Mouse (Mus musculus) hindbrain, embryonic 14.5 days (tissue): ENCODE data around the gene Npnt. TPM values are rescaled to one million over a fixed set of nuclear protein-coding genes. Genes with fewer than 3 reads are reported as not detected.
A peak's percentile ranks its signal among the peaks of the same experiment; 100 is the strongest.

Experiments used
- ATAC-seq: fragments of 200-750 bp; cut with Nextera tagmentation; 2 replicates; pipeline ENCODE4 v1.8.0; 2017; ENCODE audit warnings: moderate number of reproducible peaks, mild to moderate bottlenecking, moderate TSS enrichment, moderate library complexity; ENCODE audit not compliant: low FRiP score
- DNase-seq: peaks from one replicate; pipeline ENCODE4 v3.0.0-alpha.2; 2015; ENCODE audit warnings: low spot score
- H3K27ac ChIP-seq: fragments of 300-500 bp; sonication (generic); 2 replicates; pipeline ENCODE4 v1.5.1; 2014; ENCODE audit warnings: mild to moderate bottlenecking, moderate library complexity
- H3K27me3 ChIP-seq: fragments of 300-500 bp; sonication (generic); 2 replicates; pipeline ENCODE4 v1.6.1; 2014; ENCODE audit warnings: mild to moderate bottlenecking, low read length, mixed read lengths; ENCODE audit not compliant: control insufficient read depth, insufficient read depth
- H3K36me3 ChIP-seq: fragments of 300-500 bp; sonication (generic); replicated peaks from 2 replicates; pipeline ENCODE4 v1.6.1; 2014; ENCODE audit not compliant: control insufficient read depth, insufficient read depth
- H3K4me1 ChIP-seq: fragments of 300-500 bp; sonication (generic); replicated peaks from 2 replicates; pipeline ENCODE4 v1.6.1; 2014; ENCODE audit warnings: antibody characterized with exemption, low read length, mixed read lengths; ENCODE audit not compliant: control insufficient read depth, insufficient read depth
- H3K4me2 ChIP-seq: fragments of 300-500 bp; sonication (generic); replicated peaks from 2 replicates; pipeline ENCODE4 v1.6.1; 2014; ENCODE audit warnings: mild to moderate bottlenecking, moderate library complexity
- H3K4me3 ChIP-seq: fragments of 300-500 bp; sonication (generic); replicated peaks from 2 replicates; pipeline ENCODE4 v1.5.1; 2014; ENCODE audit warnings: mild to moderate bottlenecking, low read length
- H3K9ac ChIP-seq: fragments of 300-500 bp; sonication (generic); 2 replicates; pipeline ENCODE4 v1.6.1; 2014
- H3K9me3 ChIP-seq: fragments of 300-500 bp; sonication (generic); 2 replicates; pipeline ENCODE4 v1.6.1; 2016; ENCODE audit warnings: low read length; ENCODE audit not compliant: control insufficient read depth
- WGBS: fragments of 180-500 bp; shearing (Covaris S2); extraction: QIAGEN DNeasy Blood & Tissue Kit; methylation state at CpG from one replicate; pipeline ENCODE4 v1.1.7; 2014; 5-methylcytosine and 5-hydroxymethylcytosine counted together
- polyA plus RNA-seq: library from polyadenylated mRNA; unstranded; fragments of >200 nt; fragmentation: Nextera tagmentation; extraction: Ambion mirVana; gene quantifications from 2 replicates; pipeline ENCODE4 v1.2.1, GENCODE M21; 2014

Npnt gene
- polyA plus RNA-seq, 1 experiment from 2014 or later: 32.7 TPM

DNA sequence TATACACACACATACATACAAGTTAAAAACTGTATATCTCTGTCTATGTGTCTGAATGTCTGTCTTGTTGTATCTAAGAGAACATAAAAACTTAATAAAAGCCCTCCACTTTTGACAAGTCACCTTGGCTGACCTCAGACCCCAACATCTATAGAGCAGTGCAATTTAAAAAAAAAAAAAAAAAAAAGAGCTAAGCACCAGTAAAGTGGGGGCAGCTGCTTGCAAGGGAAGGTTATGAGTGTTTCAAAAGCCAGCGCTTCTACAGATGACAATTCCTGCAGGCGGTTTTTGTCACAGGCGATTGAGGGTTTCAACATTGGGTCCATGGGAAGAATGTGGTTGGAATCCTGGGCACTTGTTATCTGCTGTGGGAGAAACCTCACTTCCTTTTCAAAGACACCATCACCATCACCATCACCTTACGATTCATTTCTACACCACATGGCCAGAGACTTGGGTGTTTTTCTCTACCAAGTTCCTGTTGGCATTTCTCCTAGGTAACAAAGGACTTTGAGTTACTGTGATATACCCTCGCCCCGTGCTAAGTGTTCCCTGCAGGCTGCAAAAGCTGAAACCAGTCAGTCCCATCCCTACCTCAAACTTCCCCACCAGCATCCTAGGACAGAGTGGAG, 63.6 kb downstream of the Npnt start:
- DNase-seq (no peak), ATAC-seq (no peak)
- Histone ChIP-seq H3K9ac (no peak overlapping the region), H3K36me3 (no peaks in the 10 kb centered on the region), H3K27ac (no peak overlapping the region), H3K27me3 (no peaks in the 10 kb centered on the region), H3K4me3 (no peak overlapping the region), H3K4me1 (no peaks in the 10 kb centered on the region), H3K4me2 (no peak overlapping the region), H3K9me3 (no peaks in the 10 kb centered on the region)
- WGBS: 90% methylated on average over 6 of the region's 6 CpGs

DNA sequence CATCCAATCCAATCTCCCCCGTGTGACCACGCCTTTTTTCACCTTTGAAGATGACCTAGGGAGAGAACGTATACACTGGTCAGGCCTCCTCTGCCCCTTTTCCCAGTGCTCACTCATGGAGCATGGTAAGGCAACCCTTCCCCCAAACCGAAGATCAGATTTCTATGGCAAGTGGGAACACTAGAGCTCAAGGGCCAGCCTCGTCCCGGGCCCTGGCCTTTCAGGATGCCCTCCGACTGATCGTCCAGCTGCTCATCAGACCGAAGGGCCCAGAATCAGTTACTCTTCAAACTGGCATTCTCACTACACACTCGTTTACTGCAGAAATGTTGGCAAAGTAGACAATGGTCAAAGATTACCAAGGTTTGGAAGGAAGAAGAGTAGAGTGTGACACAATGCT, 65.6 kb downstream of the Npnt start:
- DNase-seq (no peak), ATAC-seq (no peak)
- Histone ChIP-seq H3K4me1 (no peaks in the 10 kb centered on the region), H3K4me2 (no peak overlapping the region), H3K36me3 (no peaks in the 10 kb centered on the region), H3K9ac (no peak overlapping the region), H3K4me3 (no peak overlapping the region), H3K27ac (no peak overlapping the region), H3K27me3 (no peaks in the 10 kb centered on the region), H3K9me3 (no peaks in the 10 kb centered on the region)
- WGBS: 87% methylated on average over 10 of the region's 10 CpGs

DNA sequence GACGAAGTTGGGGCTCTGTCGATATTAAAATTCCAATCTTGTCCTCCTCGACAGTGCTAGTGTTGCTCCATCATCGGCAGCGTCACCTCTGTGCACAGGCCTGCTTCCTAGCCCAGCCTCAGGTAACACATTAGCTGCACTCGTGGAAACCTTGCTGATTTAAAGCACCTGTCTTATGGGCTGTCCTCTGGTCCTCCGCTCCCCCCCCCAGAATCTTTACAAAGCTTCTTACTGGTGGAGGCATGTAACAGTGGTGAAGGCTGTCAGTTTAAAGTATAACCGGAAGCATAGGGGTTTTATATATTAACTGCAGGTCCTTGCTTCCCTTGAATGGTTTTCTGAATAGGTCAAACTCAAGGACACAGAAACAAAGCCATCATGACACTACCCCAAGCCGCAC, 66.8 kb downstream of the Npnt start:
- Histone ChIP-seq H3K27me3 (no peaks in the 10 kb centered on the region), H3K4me1 (no peaks in the 10 kb centered on the region), H3K27ac (no peak overlapping the region), H3K36me3 (no peaks in the 10 kb centered on the region), H3K4me2 (no peak overlapping the region), H3K9me3 (no peaks in the 10 kb centered on the region), H3K9ac (no peak overlapping the region), H3K4me3 (no peak overlapping the region)
- 87% methylated on average over 9 of the region's 9 CpGs for WGBS
- DNase-seq: no peak
- ATAC-seq: no peak

DNA sequence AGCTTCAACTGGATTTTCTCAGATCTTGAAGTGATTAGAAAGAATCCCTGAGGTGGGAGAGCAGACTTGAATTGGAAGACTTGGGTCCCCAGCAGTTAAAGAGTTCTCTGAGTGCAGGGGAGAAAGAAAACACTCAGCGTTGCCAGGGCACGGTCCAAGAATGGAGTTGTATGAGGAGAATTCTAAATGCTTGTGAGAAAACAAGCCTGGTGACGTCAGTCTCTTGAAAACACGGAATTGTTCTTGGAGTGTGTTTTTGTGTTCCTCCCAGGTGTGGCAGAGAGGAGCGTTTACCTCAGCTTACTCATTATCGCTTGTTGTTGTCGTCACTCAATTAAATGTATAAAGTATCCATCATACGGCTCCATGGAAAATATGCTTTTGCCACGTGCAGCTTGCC, 69.3 kb downstream of the Npnt start:
- ATAC-seq (no peak), DNase-seq (peak; percentile 38)
- H3K9ac ChIP-seq: no peak overlapping the region
- 0 out of 2 replicates have a peak, but pooled peaks cover 3% of the 10 kb centered on the region for H3K4me1 ChIP-seq
- H3K27ac ChIP-seq: no peak overlapping the region
- H3K4me3 ChIP-seq: no peak overlapping the region
- no peaks in the 10 kb centered on the region for H3K36me3 ChIP-seq
- H3K27me3 ChIP-seq: no peaks in the 10 kb centered on the region
- 60% methylated on average over 9 of the region's 9 CpGs for WGBS
- H3K4me2 ChIP-seq: peak overlapping the region; percentile 3
- H3K9me3 ChIP-seq: no peaks in the 10 kb centered on the region

DNA sequence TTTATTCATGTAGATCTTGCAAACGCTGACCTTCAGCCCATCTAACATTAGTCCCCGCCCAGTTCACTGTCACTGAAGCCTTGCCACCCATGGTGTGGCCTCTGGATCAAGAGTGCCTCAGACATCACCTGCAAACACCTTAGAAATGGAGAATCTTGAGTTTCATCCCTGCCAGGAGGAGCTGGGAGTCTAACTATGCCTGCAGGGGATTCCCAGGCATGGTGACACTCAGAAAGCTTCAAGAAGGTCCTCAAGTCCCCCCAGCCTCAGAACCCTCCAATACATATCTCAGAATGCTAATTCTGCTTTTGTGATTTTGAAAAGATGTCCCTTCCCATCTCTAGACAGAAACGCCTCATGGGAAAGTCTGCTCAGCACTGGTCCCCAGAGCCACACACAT, 69.7 kb downstream of the Npnt start:
- Histone ChIP-seq H3K36me3 (no peaks in the 10 kb centered on the region), H3K4me1 (0 out of 2 replicates have a peak, but pooled peaks cover 3% of the 10 kb centered on the region), H3K9me3 (no peaks in the 10 kb centered on the region), H3K9ac (no peak overlapping the region), H3K4me2 (no peak overlapping the region), H3K27ac (no peak overlapping the region), H3K4me3 (no peak overlapping the region), H3K27me3 (no peaks in the 10 kb centered on the region)
- DNase-seq: no peak
- WGBS: 77% methylated on average over 3 of the region's 3 CpGs
- no peak for ATAC-seq

DNA sequence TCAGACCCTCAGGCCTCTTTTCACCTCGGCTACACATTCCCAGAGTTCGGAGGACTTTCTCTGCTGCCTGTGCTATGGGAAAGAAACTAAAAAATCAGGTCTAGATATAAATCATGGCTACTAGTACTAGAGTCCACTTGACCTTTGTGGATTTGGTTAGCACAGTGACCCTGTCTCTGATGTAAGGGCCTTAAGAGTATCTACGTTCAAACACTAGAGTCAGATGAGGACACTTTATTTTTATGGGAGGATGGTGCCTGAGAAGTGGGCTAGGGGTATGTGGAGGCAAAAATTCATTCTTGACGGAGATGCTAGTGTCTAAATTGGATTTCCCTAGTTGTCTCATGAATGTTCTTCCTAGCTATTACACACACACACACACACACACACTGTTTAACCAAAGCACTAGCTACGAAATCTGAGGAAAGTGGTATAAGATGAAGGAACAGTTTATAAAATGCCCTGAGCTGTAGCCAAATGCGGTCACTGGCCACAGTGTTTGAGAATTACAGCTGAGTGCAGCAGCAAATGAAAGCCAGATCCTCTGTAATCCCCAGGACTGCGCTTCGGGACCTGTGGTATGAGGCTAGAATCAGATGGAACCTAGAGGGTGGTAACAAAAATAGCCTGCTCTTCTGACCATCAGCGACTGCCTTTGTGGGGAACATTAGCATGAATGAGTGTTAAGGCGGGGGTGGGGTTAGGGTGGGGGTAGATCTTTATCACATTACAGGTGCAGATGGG, 73.0 kb downstream of the Npnt start:
- no peak overlapping the region for H3K27ac ChIP-seq
- H3K4me2 ChIP-seq: no peak overlapping the region
- no peak for DNase-seq
- no peak for ATAC-seq
- 0 out of 2 replicates have a peak, but pooled peaks cover 3% of the 10 kb centered on the region for H3K4me1 ChIP-seq
- no peaks in the 10 kb centered on the region for H3K9me3 ChIP-seq
- H3K27me3 ChIP-seq: no peaks in the 10 kb centered on the region
- WGBS: 73% methylated on average over 10 of the region's 10 CpGs
- H3K9ac ChIP-seq: no peak overlapping the region
- no peaks in the 10 kb centered on the region for H3K36me3 ChIP-seq
- H3K4me3 ChIP-seq: no peak overlapping the region

DNA sequence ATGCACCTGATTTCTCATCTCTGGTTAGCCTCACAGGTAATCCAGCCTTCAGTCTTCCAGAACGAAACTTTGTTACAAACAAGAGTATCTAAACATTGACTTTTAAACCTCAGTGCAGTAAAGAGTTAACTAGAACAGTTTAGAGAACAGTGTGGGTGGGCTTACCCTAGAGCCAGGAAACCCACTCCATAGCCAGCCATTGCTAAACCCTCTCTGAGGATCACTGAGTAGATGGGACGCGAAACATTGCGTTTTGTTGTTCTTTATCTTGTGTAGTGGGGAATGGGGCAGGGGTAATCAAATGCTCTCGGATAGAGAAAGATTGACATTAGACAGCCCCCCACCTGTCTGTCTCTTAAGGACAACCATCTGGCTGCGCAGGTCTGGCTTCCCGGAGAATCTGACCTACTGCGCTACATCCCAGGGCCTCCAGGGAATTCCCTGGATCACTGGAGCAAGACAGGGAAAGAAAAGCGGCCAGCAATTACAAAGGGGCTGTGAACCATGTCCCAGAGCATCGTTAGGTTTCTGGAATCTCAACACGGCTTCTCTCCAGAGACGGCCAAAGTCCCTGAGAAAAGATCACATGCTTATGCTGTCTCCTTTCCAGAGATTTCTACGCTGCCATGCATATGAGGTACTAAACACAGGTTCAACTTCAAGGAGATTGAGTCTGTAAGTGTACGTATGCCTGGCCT, 73.9 kb downstream of the Npnt start:
- Histone ChIP-seq H3K27ac (no peak overlapping the region), H3K4me1 (0 out of 2 replicates have a peak, but pooled peaks cover 3% of the 10 kb centered on the region), H3K9me3 (no peaks in the 10 kb centered on the region), H3K4me3 (no peak overlapping the region), H3K27me3 (no peaks in the 10 kb centered on the region), H3K9ac (no peak overlapping the region), H3K4me2 (no peak overlapping the region), H3K36me3 (no peaks in the 10 kb centered on the region)
- ATAC-seq (no peak), DNase-seq (no peak)
- WGBS: 47% methylated on average over 14 of the region's 14 CpGs

DNA sequence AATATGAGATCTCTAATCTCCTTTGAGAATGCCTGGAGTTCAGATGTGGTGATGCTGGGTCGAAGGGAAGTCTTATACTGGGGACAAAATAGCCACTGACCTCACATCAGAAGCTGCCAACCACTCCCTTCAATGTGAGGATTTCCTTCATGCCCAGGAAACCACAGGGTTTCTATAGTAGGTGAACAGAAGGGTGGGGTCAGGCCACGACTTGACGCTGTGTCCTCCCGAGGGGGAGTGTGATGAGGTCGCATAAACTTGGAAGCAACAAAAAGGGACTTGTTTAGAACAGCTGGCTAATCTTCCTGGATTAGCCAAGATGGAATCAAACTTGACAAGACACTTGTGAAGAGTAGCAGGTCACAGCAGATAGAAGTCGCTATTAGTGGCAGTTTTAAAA, 76.8 kb downstream of the Npnt start:
- Histone ChIP-seq H3K36me3 (no peaks in the 10 kb centered on the region), H3K4me1 (0 out of 2 replicates have a peak, but pooled peaks cover 3% of the 10 kb centered on the region), H3K9me3 (no peaks in the 10 kb centered on the region), H3K27ac (no peak overlapping the region), H3K4me3 (no peak overlapping the region), H3K9ac (no peak overlapping the region), H3K4me2 (no peak overlapping the region), H3K27me3 (no peaks in the 10 kb centered on the region)
- WGBS: 70% methylated on average over 6 of the region's 6 CpGs
- no peak for ATAC-seq
- no peak for DNase-seq

DNA sequence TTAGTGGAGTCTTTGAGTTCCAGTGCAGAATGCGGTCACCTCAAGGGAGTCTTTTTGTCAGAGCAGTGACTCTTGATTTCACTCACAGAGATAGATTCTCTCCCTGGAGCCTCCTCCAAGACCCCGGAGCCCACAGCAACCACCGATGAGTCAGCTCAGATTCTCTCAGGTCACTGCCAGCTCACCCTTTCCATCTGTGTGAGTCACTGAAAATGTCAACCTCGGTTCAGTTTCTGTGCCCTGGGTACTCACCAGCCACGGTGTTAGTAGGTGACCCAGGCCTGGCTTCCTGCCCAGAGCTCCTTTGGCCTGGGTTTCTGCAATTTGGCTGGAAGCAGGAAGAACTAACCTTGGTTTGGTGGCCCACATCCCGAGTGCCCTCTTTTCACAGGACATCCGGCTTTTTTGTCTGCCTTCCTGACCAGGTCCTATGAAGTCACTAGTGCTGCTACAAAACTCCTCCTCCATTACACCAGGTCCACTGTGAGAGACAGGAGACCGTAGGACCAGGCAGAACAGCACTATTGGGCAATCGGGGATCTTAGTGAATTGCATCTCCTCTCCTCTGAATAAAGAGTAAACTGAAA, 78.7 kb downstream of the Npnt start:
- H3K4me3 ChIP-seq: no peak overlapping the region
- H3K27ac ChIP-seq: no peak overlapping the region
- no peaks in the 10 kb centered on the region for H3K36me3 ChIP-seq
- H3K9ac ChIP-seq: no peak overlapping the region
- 0 out of 2 replicates have a peak, but pooled peaks cover 2% of the 10 kb centered on the region for H3K4me1 ChIP-seq
- H3K9me3 ChIP-seq: no peaks in the 10 kb centered on the region
- no peak overlapping the region for H3K4me2 ChIP-seq
- WGBS: 89% methylated on average over 9 of the region's 9 CpGs
- no peaks in the 10 kb centered on the region for H3K27me3 ChIP-seq
- DNase-seq (no peak), ATAC-seq (no peak)
